Comparison of ENCODE assay signal across 10 mouse cellular contexts in the genomic region with DNA sequence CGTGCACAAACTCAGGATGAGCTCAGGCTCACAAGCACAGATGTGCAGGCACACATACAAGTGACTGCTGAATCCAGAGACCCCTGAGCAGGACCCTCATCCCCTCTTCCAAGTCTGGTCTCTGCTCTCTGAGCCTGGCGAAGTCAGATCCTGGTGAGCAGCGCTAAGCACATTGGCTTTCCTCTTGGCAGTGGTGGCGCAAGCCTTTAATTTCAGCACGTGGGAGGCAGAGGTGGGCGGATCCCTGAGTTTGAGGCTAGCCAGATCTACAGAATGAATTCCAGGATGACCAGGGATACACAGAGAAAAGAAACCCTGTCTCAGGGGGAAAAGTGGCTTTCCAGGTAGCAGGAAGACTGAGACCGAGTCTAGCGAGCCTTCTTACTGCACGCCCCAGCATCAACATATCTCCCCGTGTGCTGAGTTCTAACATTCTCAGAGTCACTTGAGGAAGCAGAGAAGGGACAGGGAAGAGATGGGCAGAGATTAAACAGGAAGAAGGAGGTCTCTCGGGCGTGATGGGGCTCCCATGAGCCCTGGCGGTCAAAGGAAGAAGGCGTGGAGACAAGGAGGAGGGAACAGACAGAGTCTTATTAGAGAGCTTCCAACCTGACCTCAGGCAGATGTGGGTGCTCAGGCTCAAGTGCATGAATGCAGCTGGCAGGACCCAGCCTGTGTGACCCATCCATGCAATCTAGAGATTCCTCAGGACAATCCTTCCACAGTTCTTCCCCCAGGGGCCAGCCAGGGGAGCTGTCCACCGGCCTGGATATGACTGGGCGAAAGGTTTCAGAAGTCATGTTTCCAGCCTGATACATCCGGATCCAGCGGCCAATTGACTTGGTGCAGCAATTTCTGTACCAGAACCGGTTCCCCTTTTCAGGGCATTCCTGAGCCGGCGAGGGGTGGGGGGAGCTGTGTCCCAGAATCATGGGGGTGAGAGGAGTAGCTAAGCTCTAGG. TPM values are rescaled to one million over a fixed set of nuclear protein-coding genes. Genes with fewer than 3 reads are reported as not detected.
DNase-seq lines count a peak whose midpoint lies in the region.
"Had no signal": no experiment of that assay in that cellular context is flagged by ENCODE, and none has a peak within 500 bp of the region (broad histone marks: within the 10 kb centered on the region; RNA-seq: fewer than 3 reads in every experiment).

No protein-coding gene starts in this region.

- DNase-seq in kidney, postnatal 14 days: peak; percentile 19
- no peak for DNase-seq in kidney, adult 9 months
- DNase-seq in urinary bladder, postnatal 14 days (ENCODE audit: low spot score): peak; percentile 11
- DNase-seq in urinary bladder, postnatal 4 days (ENCODE audit: low spot score in 2 of 2): no peak
- peak; percentile 38 for DNase-seq in lung, postnatal 25 days (ENCODE audit: low spot score)
- no peak for DNase-seq in adrenal gland, postnatal 4 days (ENCODE audit: low spot score in 2 of 2)
- DNase-seq in retina, embryonic 14.5 days (ENCODE audit: low spot score): no peak
- DNase-seq: adrenal gland, postnatal 36 days; liver, embryonic 13.5 days had no signal

RNA-seq across cellular contexts. Expression of a gene that starts 4.1 kb away (rescaled TPM):
- total RNA-seq in adrenal gland, postnatal 4 days (2021): 1 to 10 TPM; 2.8 to 5.2 TPM
- total RNA-seq: G1E had no signal

RNA-seq across cellular contexts. Expression of a gene that starts 17.0 kb away (rescaled TPM):
- under 1 TPM in 1 of 2 experiments, not detected in 1; 0.37 TPM for total RNA-seq in adrenal gland, postnatal 4 days (2021)
- total RNA-seq: adrenal gland, postnatal 36 days; G1E had no signal

RNA-seq across cellular contexts. Expression of a gene that starts 34.4 kb away (rescaled TPM):
- 1 to 10 TPM; 1.0 to 3.0 TPM for total RNA-seq in adrenal gland, postnatal 4 days (2021)

RNA-seq across cellular contexts. Expression of a gene that starts 42.2 kb away (rescaled TPM):
- total RNA-seq in adrenal gland, postnatal 4 days (2021): under 1 TPM; 0.25 to 0.34 TPM
- total RNA-seq: G1E had no signal

RNA-seq across cellular contexts. Expression of a gene that starts 45.9 kb away (rescaled TPM):
- 100 to 1,000 TPM; 104 to 117 TPM for total RNA-seq in adrenal gland, postnatal 4 days (2021)

Comparison
In these comparisons a context has a peak if more than half of its experiments do, and no peak if none do; other contexts are left out.
1. DNase-seq: peak in kidney, postnatal 14 days (single experiment), urinary bladder, postnatal 14 days (single experiment) and lung, postnatal 25 days (single experiment); none in kidney, adult 9 months (single experiment), urinary bladder, postnatal 4 days (0 of 2), adrenal gland, postnatal 4 days (0 of 2) and retina, embryonic 14.5 days (single experiment).